Mouse (Mus musculus) gastrocnemius, postnatal 25 days (tissue): ENCODE measurements at regions not wholly inside any gene's neighbourhood (a gene's known extent, or its start where the extent isn't known, plus 50 kb on each side); places are given as distances from the start of the nearest gene placed in this dataset.
"Not testable (repeated sequence)": the region's sequence is repeated elsewhere in the genome, so short reads cannot be mapped to it uniquely, and the experiment has no call there.

Source experiments
- DNase-seq: peaks from one replicate; pipeline ENCODE4 v3.0.0; 2022

- no peak for DNase-seq
These were observed 175.3 kb upstream of the Rgma start for GRCm38 (mm10) chr7:73199967-73200366.

GRCm38 (mm10) chr7:73201330-73201729 lies 174.0 kb upstream of the Rgma start:
- no peak for DNase-seq

GRCm38 (mm10) chr7:73206922-73207811 lies 168.1 kb upstream of the Rgma start:
- no peak for DNase-seq

- no peak for DNase-seq
These were observed 166.9 kb upstream of the Rgma start for GRCm38 (mm10) chr7:73208479-73208816.

- DNase-seq, result no peak
These were observed 166.3 kb upstream of the Rgma start for GRCm38 (mm10) chr7:73208817-73209602.

GRCm38 (mm10) chr7:73210078-73210477 lies 165.2 kb upstream of the Rgma start:
- no peak for DNase-seq

GRCm38 (mm10) chr7:73222237-73222915 lies 152.9 kb upstream of the Rgma start:
- no peak for DNase-seq

- no peak for DNase-seq
These were observed 152.3 kb upstream of the Rgma start for GRCm38 (mm10) chr7:73222929-73223512.

GRCm38 (mm10) chr7:73233539-73234158 lies 141.7 kb upstream of the Rgma start:
- DNase-seq, result no peak

- peak; percentile 26 for DNase-seq
These were observed 136.8 kb upstream of the Rgma start for GRCm38 (mm10) chr7:73238486-73238885.

- peak; percentile 25 for DNase-seq
These were observed 131.5 kb upstream of the Rgma start for GRCm38 (mm10) chr7:73243591-73244355.

- peak; percentile 18 for DNase-seq
These were observed 129.9 kb upstream of the Rgma start for GRCm38 (mm10) chr7:73245431-73245830.

GRCm38 (mm10) chr7:73250593-73250992 lies 124.7 kb upstream of the Rgma start:
- DNase-seq, result no peak

- DNase-seq, result no peak
These were observed 124.0 kb upstream of the Rgma start for GRCm38 (mm10) chr7:73251187-73251740.

GRCm38 (mm10) chr7:73254972-73255371 lies 120.3 kb upstream of the Rgma start:
- not testable (repeated sequence) for DNase-seq

- no peak for DNase-seq
These were observed 115.2 kb upstream of the Rgma start for GRCm38 (mm10) chr7:73260140-73260539.

- no peak for DNase-seq
These were observed 113.6 kb upstream of the Rgma start for GRCm38 (mm10) chr7:73261750-73262149.

- no peak for DNase-seq
These were observed 112.8 kb upstream of the Rgma start for GRCm38 (mm10) chr7:73262526-73262925.

- DNase-seq, result no peak
These were observed 105.7 kb upstream of the Rgma start for GRCm38 (mm10) chr7:73269626-73270025.

- DNase-seq, result no peak
These were observed 102.5 kb upstream of the Rgma start for GRCm38 (mm10) chr7:73272787-73273186.

- peak; percentile 85 for DNase-seq
These were observed 99.5 kb upstream of the Rgma start for GRCm38 (mm10) chr7:73275814-73276271.
